Mouse (Mus musculus) MEL (cell line): ENCODE data around the gene Colq.

ENCODE experiments used
- POLR2A ChIP-seq, 2 experiments: IDR thresholded peaks; 2 replicates each; pipeline ENCODE4 v1.6.1; 2011 to 2012; ENCODE audit warnings: low read length in 2 of 2, mild to moderate bottlenecking in 2 of 2, control low read depth in 1 of 2, improper control_type of control experiment in 1 of 2, low read depth in 1 of 2, moderate library complexity in 1 of 2; ENCODE audit not compliant: control insufficient read depth in 1 of 2, insufficient read depth in 1 of 2, poor library complexity in 1 of 2
- UBTF ChIP-seq: IDR thresholded peaks from 2 replicates; pipeline ENCODE4 v1.6.1; 2012; ENCODE audit warnings: low read depth, mild to moderate bottlenecking, inconsistent platforms, low read length, improper control_type of control experiment, moderate library complexity, borderline replicate concordance; ENCODE audit not compliant: insufficient read depth
- USF2 ChIP-seq, 2 experiments: IDR thresholded peaks; 2 replicates each; pipeline ENCODE4 v1.6.1; 2011 to 2012; ENCODE audit warnings: improper control_type of control experiment in 2 of 2, low read length in 2 of 2, borderline replicate concordance in 1 of 2, inconsistent platforms in 1 of 2, low read depth in 1 of 2, mild to moderate bottlenecking in 1 of 2; ENCODE audit not compliant: insufficient read depth in 1 of 2

DNA sequence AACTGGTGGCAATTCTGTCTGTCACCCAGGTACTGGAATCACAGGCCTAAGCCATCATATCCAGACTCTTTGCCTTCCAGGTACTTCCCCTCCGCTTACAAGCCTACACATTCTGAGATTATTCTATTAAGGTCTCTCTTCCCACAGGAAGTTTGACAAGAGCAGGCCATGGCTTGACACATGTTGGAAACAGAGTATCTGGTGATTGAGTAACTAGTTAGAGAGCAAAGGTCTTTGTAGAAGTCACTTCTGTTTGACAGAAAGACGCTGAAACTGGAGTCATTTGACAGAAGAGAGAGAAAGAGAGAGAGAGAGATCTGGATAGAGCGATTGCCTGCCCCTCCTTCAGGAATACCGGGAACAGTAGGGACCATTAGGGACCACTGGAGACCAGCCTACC lies 60.3 kb downstream of the Colq start:
- TF ChIP-seq POLR2A (IDR thresholded peaks at IDR 0.05; ENCODE audit: control insufficient read depth in 1 of 2, insufficient read depth in 1 of 2, low read depth in 1 of 2, low read length in 2 of 2, poor library complexity in 1 of 2) (no peak), USF2 (IDR thresholded peaks at IDR 0.05; ENCODE audit: borderline replicate concordance in 1 of 2, insufficient read depth in 1 of 2, low read depth in 1 of 2, low read length in 2 of 2) (no peak), UBTF (no peak)
